Mouse (Mus musculus) spleen, postnatal 4 days (tissue): ENCODE results near the gene Samd1.
A peak's percentile ranks its signal among the peaks of the same experiment; 100 is the strongest.

Experiments
- DNase-seq, 2 experiments: peaks; one replicate each; pipeline ENCODE4 v3.0.0; 2022; ENCODE audit warnings: low spot score in 2 of 2

The Samd1 gene

GRCm38 (mm10) chr8:83997511-83998141 lies at the start of gene Samd1:
Gene Samd1, plus strand, starts transcription at chr8:83997672.
- DNase-seq = peak; percentile 56 to 85

DNA sequence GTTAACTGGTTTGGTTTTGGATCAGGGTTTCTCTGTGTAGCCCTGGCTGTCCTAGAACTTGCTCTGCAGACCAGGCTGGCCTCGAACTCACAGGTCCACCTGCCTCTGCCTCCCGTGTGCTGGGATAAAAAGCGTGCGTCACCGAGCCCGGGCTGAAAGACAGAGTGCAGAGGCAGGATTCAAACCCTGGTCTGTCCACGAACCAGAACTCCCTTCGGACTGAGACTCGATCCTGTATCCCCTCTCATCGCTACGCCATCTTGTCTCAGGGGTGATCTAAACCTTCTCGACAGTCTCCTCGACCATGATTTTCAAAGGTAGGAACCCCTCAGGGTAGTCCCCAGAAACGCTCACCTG lies 42.7 kb upstream of the Samd1 start:
- DNase-seq = no peak

DNA sequence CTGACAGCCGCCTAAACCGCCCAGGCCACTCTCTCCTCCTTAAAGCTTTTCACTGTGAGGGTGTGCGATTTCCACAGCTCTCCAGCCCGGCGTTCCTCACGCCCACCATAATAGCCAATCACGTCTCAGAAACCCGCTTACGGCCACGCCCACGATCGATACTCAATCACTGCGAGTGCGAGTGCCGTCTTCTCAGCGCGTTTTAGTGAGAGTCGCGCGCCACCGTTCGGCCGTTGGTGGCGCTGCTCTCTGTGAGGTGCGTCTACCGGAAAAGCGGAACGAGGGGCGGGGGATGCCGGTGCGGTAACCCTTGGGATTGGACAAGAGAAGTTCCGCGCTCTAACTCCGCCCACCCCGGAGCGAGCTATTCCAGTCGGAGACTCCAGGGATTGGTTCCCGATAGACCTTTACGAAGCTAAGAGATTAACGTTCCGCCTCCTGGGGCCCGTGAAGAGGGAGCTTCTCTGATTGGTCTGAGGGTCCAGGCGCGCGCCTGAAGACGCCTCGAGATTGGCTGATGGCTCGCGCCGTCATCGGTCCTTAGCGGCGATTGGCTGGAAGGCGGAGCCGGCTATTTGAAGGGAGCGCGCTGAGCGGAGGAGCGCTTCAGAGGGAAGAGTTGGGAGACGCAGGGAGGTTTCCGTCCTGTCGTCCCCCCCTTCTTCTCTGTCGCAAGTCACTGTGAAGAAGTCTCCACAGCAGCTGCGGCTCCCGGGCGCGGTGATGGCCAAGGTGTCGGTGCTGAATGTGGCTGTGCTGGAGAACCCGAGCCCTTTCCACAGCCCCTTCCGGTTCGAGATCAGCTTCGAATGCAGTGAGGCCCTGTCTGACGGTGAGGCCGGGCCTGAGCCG lies 42.1 kb upstream of the Samd1 start, which contains the start of the genes Gm10644 and Asf1b:
TSS of gene Gm10644 (minus strand) at position 100 of the 852 bp plus-strand sequence.
TSS of gene Asf1b (plus strand) at position 402 of the 852 bp plus-strand sequence.
- peak; percentile 97 for DNase-seq

- no peak for DNase-seq
Measured at GRCm38 (mm10) chr8:83955958-83956218, 41.6 kb upstream of the Samd1 start.

GRCm38 (mm10) chr8:83956789-83957188 lies 40.7 kb upstream of the Samd1 start:
- peak in 1 of 2 experiments; percentile 53 for DNase-seq

DNA sequence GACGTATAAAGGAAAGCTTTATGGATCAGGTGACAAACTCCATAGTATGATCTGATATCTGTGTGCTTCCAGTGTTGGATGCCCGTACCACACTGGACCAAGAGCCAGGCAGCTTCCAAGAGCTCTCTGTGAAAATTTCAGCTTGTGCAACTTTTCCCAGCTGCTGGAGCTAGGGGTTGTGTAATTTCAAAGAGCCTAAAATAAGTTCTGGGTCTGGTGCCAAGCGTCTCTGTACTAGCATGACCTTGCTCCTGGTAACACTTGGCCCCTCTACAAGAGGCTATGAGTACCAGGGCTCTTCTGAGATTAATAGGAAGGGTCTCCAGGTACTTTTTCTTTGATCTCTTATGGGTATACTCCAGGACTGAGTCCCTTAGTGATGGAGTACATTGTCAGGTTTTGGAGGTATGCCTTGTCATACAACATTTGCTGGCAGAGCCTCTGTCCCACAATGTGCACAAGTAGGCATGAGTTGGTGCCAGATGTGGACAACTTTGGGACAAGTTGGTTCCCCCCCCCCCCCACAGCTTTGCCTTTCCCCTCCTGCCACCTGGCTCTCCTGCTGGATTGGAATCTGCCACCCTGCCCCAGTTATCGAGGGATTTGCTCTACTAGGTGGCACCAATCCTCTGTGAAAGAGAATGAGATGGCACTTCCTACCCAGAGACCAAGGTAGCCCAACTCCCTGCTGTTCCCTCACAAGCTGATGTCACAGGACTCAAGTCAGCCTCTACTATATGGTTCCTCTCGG lies 33.3 kb upstream of the Samd1 start:
- DNase-seq = no peak

DNA sequence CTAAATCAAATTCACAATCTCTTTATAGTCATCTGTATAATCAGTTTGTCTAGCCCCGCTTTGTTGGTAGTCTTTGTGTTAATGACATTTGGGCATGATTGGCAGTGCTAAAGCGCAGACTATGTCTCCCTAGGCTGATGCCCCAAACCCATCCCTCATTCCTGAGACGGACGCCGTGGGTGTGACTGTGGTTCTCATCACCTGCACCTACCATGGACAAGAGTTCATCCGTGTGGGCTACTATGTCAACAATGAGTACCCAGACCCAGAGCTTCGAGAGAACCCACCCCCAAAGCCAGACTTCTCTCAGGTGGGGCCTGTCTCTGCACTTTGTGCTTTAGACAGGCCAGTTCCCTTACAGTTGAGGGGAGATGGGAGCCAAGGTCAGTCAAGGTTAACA lies 29.8 kb upstream of the Samd1 start:
- DNase-seq = no peak

DNA sequence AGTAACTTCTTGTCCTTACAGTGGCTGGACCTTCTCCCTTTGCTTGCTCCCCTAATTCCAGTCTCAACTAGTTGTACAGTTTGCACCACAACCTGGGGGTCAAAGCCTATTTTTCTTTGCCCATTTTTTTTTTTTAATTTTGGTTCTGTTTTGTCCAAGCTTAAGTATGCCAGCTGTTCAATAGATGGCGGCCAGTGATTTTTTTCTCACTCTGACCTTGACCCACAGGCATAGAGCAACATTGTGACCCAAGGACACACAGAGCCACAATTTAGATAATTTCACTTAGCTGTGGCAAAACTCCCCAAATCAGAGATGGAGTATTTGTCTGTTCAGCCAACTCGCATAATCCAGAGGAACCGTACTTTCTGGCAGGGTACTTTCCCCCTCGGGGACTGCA lies 26.4 kb upstream of the Samd1 start:
- no peak for DNase-seq

- peak in 1 of 2 experiments; percentile 59 for DNase-seq
Measured at GRCm38 (mm10) chr8:83971661-83972060, 25.8 kb upstream of the Samd1 start.

GRCm38 (mm10) chr8:83972150-83973120 lies 25.0 kb upstream of the Samd1 start, which contains the start of gene Prkaca:
Gene Prkaca, plus strand, starts transcription at chr8:83972993.
- DNase-seq = peak; percentile 97 to 98

DNA sequence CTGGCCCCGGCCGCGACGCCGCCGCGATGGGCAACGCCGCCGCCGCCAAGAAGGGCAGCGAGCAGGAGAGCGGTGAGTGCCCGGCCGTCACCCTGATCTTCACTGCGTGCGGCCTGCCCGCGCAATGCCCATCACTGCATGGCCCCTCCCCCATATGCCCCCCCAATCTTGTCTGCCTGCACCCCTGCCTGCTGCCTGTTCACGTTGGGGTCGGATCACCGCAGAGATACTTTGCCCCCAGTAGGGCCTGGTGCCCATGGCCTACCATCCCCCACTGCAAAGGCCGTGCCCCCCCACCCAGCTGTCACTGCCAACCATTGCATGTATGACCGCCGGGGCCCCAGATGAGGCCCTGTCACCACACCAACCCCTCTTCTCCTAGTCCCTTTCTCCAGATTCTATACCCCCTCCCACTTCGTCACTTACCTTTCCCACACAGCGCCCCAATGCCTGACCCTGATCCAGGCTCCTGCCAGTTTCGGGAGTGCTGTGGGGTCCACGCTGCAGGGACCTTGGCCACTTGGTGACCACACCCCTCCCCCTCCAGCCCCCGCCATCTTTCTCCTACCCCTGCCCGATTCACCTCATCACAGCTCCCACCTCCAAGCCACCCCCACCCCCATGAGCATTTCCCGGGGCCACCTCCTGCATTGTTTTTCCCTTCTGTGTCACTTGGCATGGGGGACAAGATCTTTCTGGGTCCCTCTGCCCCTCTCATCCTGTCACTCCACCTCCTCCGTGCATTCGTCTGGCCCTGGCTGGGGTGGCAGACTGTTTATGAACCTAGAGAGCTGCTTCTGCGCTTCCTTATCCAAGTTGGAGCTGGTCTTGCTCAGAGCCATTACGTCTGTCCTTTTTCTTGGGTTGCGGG lies 24.1 kb upstream of the Samd1 start:
- DNase-seq = peak; percentile 23 to 67

GRCm38 (mm10) chr8:83974521-83974920 lies 23.0 kb upstream of the Samd1 start:
- peak in 1 of 2 experiments; percentile 62 for DNase-seq

DNA sequence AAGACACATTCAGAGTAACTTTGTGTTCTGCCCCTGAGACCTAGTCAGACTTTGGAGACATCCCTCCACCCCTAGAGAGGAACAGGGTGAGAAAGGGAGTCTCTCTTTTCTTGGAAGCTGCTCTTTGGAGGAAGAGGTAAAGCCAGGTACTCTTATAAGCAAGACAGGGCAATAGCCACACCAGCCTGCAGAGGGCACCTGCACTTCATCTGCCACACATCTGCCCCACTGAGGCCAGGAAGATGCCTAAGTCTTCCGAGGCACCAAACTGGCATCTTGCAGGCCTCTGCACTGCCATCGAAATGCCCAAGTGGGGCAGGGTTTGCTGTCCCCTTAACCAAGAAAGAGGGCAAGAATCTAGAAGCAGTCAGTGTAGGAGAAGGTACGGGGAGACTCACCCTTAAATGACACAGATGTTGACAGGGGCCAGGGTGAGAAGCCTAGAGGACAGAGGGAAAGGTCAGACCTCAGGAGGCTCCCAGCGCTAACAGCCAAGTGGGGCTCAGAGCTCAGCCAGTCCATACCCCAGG lies 21.3 kb upstream of the Samd1 start:
- DNase-seq = peak; percentile 32 to 67

GRCm38 (mm10) chr8:83976779-83977350 lies 20.6 kb upstream of the Samd1 start:
- peak in 1 of 2 experiments; percentile 68 for DNase-seq

GRCm38 (mm10) chr8:83977646-83978045 lies 19.8 kb upstream of the Samd1 start:
- peak in 1 of 2 experiments; percentile 58 for DNase-seq

- peak in 1 of 2 experiments; percentile 60 for DNase-seq
Measured at GRCm38 (mm10) chr8:83978200-83978599, 19.3 kb upstream of the Samd1 start.

DNA sequence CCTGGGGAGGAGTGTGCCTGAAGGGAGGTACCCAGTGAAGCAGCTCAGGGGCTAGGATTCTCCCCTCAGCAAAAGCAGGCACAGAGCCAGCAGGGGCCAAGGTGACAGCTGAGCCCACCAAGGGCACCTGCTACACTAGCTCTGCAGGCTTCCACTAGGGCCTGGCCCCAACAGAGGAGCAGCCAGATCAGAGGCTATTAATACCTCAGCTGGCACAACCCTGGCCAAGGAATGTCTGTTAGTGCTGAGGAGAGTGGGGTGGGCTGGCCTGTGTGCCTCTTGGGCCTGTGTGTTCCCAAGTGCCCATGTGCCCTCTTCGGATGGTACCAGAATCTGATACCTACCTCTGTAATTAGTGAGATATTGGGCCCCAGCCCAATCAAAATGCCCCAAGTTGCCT lies 17.2 kb upstream of the Samd1 start:
- DNase-seq = no peak

DNA sequence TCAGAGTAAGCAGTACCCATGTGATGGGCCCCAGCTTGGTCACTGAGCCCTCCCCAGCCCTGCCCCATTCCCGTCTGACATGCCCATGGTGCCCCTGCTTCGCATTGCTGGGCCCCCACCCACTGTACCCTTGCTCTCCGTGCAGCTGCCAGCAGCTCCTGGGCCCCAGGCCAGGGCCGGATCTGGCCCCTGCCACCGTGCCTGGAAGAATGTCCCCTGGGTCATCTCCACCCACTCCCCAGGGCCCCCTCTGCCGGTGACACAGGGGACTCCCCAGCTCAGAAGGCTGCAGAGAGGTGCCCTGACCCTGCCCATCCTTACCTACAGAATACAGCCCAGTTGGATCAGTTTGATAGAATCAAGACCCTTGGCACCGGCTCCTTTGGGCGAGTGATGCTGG lies 16.6 kb upstream of the Samd1 start:
- DNase-seq = no peak

DNA sequence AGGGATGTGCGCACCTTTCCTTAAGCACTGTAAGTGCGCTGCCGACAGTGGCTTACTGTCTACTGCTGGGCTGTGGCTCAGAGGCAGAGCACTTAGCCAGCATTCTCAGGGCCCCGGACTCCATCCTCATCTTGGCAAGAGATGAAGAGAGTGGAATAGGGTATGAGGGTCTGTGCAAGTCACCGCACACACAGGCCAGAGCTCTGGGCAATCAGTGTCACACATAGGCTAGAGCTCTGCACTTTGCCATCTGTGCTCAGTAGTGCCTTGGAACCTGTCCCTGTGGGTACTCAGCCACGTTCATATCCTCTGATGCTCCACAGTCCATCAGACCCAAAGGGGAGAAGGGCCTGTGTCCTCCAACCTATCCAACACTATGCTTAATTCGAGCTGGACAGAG lies 15.9 kb upstream of the Samd1 start:
- no peak for DNase-seq

GRCm38 (mm10) chr8:83982449-83982848 lies 15.0 kb upstream of the Samd1 start:
- DNase-seq = peak in 1 of 2 experiments; percentile 50
